Mouse (Mus musculus): Measurements from ENCODE around the gene Tmem239. TPM values are rescaled to one million over a fixed set of nuclear protein-coding genes. Genes with fewer than 3 reads are reported as not detected.

Tmem239 gene
- polyA plus RNA-seq, 1 experiment: not detected

GRCm38 (mm10) chr2:130414094-130414856 is 8.0 kb downstream of the Tmem239 start:
- DNase-seq (ENCODE audit: low read depth): no peak

GRCm38 (mm10) chr2:130421781-130422620 is 15.7 kb downstream of the Tmem239 start:
- no peak for TF ChIP-seq POLR2A (IDR thresholded peaks at IDR 0.05; ENCODE audit: borderline replicate concordance, extremely low read depth, insufficient read depth, insufficient read length, poor library complexity, severe bottlenecking)
- TF ChIP-seq CTCF (IDR thresholded peaks at IDR 0.05; ENCODE audit: borderline replicate concordance, extremely low read depth, insufficient read depth, insufficient read length): no peak
- no peak for DNase-seq (ENCODE audit: low read depth)

More at GRCm38 (mm10) chr2:130414094-130414856, 8.0 kb downstream of the Tmem239 start:
- TF ChIP-seq CTCF (IDR thresholded peaks at IDR 0.05; ENCODE audit: borderline replicate concordance, extremely low read depth, insufficient read depth, insufficient read length): peak; percentile 17; the same call in 1 of the 2 replicates
- no peak for TF ChIP-seq POLR2A (IDR thresholded peaks at IDR 0.05; ENCODE audit: borderline replicate concordance, extremely low read depth, insufficient read depth, insufficient read length, poor library complexity, severe bottlenecking)

- DNase-seq (ENCODE audit: low read depth): peak; percentile 92
- peak; percentile 51; the same call in 1 of the 2 replicates for TF ChIP-seq POLR2A (IDR thresholded peaks at IDR 0.05; ENCODE audit: borderline replicate concordance, extremely low read depth, insufficient read depth, insufficient read length, poor library complexity, severe bottlenecking)
- TF ChIP-seq CTCF (IDR thresholded peaks at IDR 0.05; ENCODE audit: borderline replicate concordance, extremely low read depth, insufficient read depth, insufficient read length): no peak
These were observed 17.3 kb downstream of the Tmem239 start for GRCm38 (mm10) chr2:130423397-130424125.

- peak; percentile 97 for DNase-seq (ENCODE audit: low read depth)
These were observed 18.0 kb downstream of the Tmem239 start, which contains the start of the genes Vps16 and Pced1a for GRCm38 (mm10) chr2:130424126-130424853. Gene Vps16 (plus strand): TSS chr2:130424339. Gene Pced1a (minus strand): TSS chr2:130424701.

GRCm38 (mm10) chr2:130425112-130425511 is 18.8 kb downstream of the Tmem239 start:
- DNase-seq (ENCODE audit: low read depth): peak; percentile 62
- no peak for TF ChIP-seq POLR2A (IDR thresholded peaks at IDR 0.05; ENCODE audit: borderline replicate concordance, extremely low read depth, insufficient read depth, insufficient read length, poor library complexity, severe bottlenecking)
- TF ChIP-seq CTCF (IDR thresholded peaks at IDR 0.05; ENCODE audit: borderline replicate concordance, extremely low read depth, insufficient read depth, insufficient read length): no peak

More at GRCm38 (mm10) chr2:130424126-130424853, 18.0 kb downstream of the Tmem239 start, which contains the start of the genes Vps16 and Pced1a:
- no peak; the same call in 1 of the 2 replicates for TF ChIP-seq POLR2A (IDR thresholded peaks at IDR 0.05; ENCODE audit: borderline replicate concordance, extremely low read depth, insufficient read depth, insufficient read length, poor library complexity, severe bottlenecking)
- TF ChIP-seq CTCF (IDR thresholded peaks at IDR 0.05; ENCODE audit: borderline replicate concordance, extremely low read depth, insufficient read depth, insufficient read length): peak; percentile 60

GRCm38 (mm10) chr2:130429851-130430250 is 23.6 kb downstream of the Tmem239 start:
- TF ChIP-seq POLR2A (IDR thresholded peaks at IDR 0.05; ENCODE audit: borderline replicate concordance, extremely low read depth, insufficient read depth, insufficient read length, poor library complexity, severe bottlenecking) (no peak), CTCF (IDR thresholded peaks at IDR 0.05; ENCODE audit: borderline replicate concordance, extremely low read depth, insufficient read depth, insufficient read length) (no peak)
- DNase-seq (ENCODE audit: low read depth): no peak

- no peak for TF ChIP-seq CTCF (IDR thresholded peaks at IDR 0.05; ENCODE audit: borderline replicate concordance, extremely low read depth, insufficient read depth, insufficient read length)
- TF ChIP-seq POLR2A (IDR thresholded peaks at IDR 0.05; ENCODE audit: borderline replicate concordance, extremely low read depth, insufficient read depth, insufficient read length, poor library complexity, severe bottlenecking): no peak
- no peak for DNase-seq (ENCODE audit: low read depth)
These were observed 24.2 kb downstream of the Tmem239 start for GRCm38 (mm10) chr2:130430484-130430883.

- TF ChIP-seq CTCF (IDR thresholded peaks at IDR 0.05; ENCODE audit: borderline replicate concordance, extremely low read depth, insufficient read depth, insufficient read length): no peak
- TF ChIP-seq POLR2A (IDR thresholded peaks at IDR 0.05; ENCODE audit: borderline replicate concordance, extremely low read depth, insufficient read depth, insufficient read length, poor library complexity, severe bottlenecking): no peak
- DNase-seq (ENCODE audit: low read depth): peak; percentile 15
These were observed 25.9 kb downstream of the Tmem239 start for GRCm38 (mm10) chr2:130432157-130432556.

- no peak for TF ChIP-seq POLR2A (IDR thresholded peaks at IDR 0.05; ENCODE audit: borderline replicate concordance, extremely low read depth, insufficient read depth, insufficient read length, poor library complexity, severe bottlenecking)
- TF ChIP-seq CTCF (IDR thresholded peaks at IDR 0.05; ENCODE audit: borderline replicate concordance, extremely low read depth, insufficient read depth, insufficient read length): peak; percentile 70; the same call in 1 of the 2 replicates
- peak; percentile 79 for DNase-seq (ENCODE audit: low read depth)
These were observed 26.9 kb downstream of the Tmem239 start for GRCm38 (mm10) chr2:130433152-130433551.

GRCm38 (mm10) chr2:130436769-130437168 is 30.5 kb downstream of the Tmem239 start:
- no peak for DNase-seq (ENCODE audit: low read depth)
- TF ChIP-seq POLR2A (IDR thresholded peaks at IDR 0.05; ENCODE audit: borderline replicate concordance, extremely low read depth, insufficient read depth, insufficient read length, poor library complexity, severe bottlenecking) (no peak), CTCF (IDR thresholded peaks at IDR 0.05; ENCODE audit: borderline replicate concordance, extremely low read depth, insufficient read depth, insufficient read length) (no peak)

Measured in brain, embryonic 14.5 days (tissue).